Mouse (Mus musculus) midbrain, embryonic 11.5 days (tissue): ENCODE measurements around the gene Lrba. TPM values are rescaled to one million over a fixed set of nuclear protein-coding genes. Genes with fewer than 3 reads are reported as not detected.

ENCODE experiments used
- ATAC-seq: fragments of 200-750 bp; cut with Nextera tagmentation; 2 replicates; pipeline ENCODE4 v1.8.0; 2017; ENCODE audit warnings: moderate TSS enrichment, moderate library complexity; ENCODE audit not compliant: low FRiP score
- DNase-seq: peaks from one replicate; pipeline ENCODE4 v3.0.0; 2015; ENCODE audit warnings: low spot score; ENCODE audit errors: missing footprints
- H3K27ac ChIP-seq: fragments of 300-500 bp; sonication (generic); 2 replicates; pipeline ENCODE4 v1.5.1; 2014; ENCODE audit warnings: low read depth, low read length
- H3K27me3 ChIP-seq: fragments of 300-500 bp; sonication (generic); 2 replicates; pipeline ENCODE4 v1.6.1; 2014; ENCODE audit warnings: mild to moderate bottlenecking, low read length, moderate library complexity, mixed read lengths; ENCODE audit not compliant: control insufficient read depth, insufficient read depth
- H3K36me3 ChIP-seq: fragments of 300-500 bp; sonication (generic); 2 replicates; pipeline ENCODE4 v1.6.1; 2014; ENCODE audit warnings: mild to moderate bottlenecking, low read length, moderate library complexity, mixed read lengths; ENCODE audit not compliant: control insufficient read depth, insufficient read depth
- H3K4me1 ChIP-seq: fragments of 300-500 bp; sonication (generic); 2 replicates; pipeline ENCODE4 v1.6.1; 2014; ENCODE audit warnings: low read length; ENCODE audit not compliant: control insufficient read depth, insufficient read depth
- H3K4me2 ChIP-seq: fragments of 300-500 bp; sonication (generic); 2 replicates; pipeline ENCODE4 v1.6.1; 2014; ENCODE audit warnings: mild to moderate bottlenecking, moderate library complexity
- H3K4me3 ChIP-seq: fragments of 300-500 bp; sonication (generic); 2 replicates; pipeline ENCODE4 v1.5.1; 2014; ENCODE audit warnings: low read depth, low read length
- H3K9ac ChIP-seq: fragments of 300-500 bp; sonication (generic); 2 replicates; pipeline ENCODE4 v1.6.1; 2014; ENCODE audit warnings: low read length
- H3K9me3 ChIP-seq: fragments of 300-500 bp; sonication (generic); 2 replicates; pipeline ENCODE4 v1.6.1; 2016; ENCODE audit warnings: low read length; ENCODE audit not compliant: control insufficient read depth
- WGBS: fragments of 180-500 bp; shearing (Covaris S2); extraction: QIAGEN DNeasy Blood & Tissue Kit; methylation state at CpG from one replicate; pipeline ENCODE4 v1.1.7; 2014; 5-methylcytosine and 5-hydroxymethylcytosine counted together
- polyA plus RNA-seq: library from polyadenylated mRNA; unstranded; fragments of >200 nt; fragmentation: Nextera tagmentation; extraction: Ambion mirVana; gene quantifications from 2 replicates; pipeline ENCODE4 v1.2.1, GENCODE M21; 2014

Gene Lrba
- polyA plus RNA-seq, 1 experiment from 2014 or later, result 7.9 TPM

DNA sequence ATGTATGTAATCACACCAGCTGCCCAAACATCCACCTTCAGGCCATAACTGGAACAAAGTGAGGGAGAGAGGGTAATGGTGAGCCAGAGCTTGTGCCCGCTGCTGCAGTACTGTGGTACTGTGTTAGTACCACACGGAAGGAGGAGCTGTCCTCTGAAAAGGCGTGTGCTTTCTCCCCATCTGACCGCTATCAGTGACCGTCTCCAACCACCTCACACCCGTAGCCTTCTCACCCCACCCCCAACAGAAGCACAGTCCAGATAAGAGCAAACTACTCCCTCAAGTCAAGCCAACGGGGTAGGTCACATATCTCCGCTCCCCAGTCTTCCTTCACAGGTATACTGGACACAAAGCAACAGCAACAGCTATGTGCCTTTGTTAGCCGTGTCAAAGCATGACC, 574.6 kb downstream of the Lrba start:
- H3K9me3 ChIP-seq, result no peaks in the 10 kb centered on the region
- ATAC-seq (no peak), DNase-seq (no peak)
- WGBS, result 92% methylated on average over 9 of the region's 9 CpGs
- 0 out of 2 replicates have a peak, but pooled peaks cover 3% of the 10 kb centered on the region for H3K4me1 ChIP-seq
- H3K27ac ChIP-seq, result no peak overlapping the region
- H3K36me3 ChIP-seq, result peaks cover 4% of the 10 kb centered on the region; the same call in 1 of the 2 replicates
- H3K9ac ChIP-seq, result no peak overlapping the region
- no peak overlapping the region for H3K4me3 ChIP-seq
- no peak overlapping the region for H3K4me2 ChIP-seq
- H3K27me3 ChIP-seq, result no peaks in the 10 kb centered on the region

DNA sequence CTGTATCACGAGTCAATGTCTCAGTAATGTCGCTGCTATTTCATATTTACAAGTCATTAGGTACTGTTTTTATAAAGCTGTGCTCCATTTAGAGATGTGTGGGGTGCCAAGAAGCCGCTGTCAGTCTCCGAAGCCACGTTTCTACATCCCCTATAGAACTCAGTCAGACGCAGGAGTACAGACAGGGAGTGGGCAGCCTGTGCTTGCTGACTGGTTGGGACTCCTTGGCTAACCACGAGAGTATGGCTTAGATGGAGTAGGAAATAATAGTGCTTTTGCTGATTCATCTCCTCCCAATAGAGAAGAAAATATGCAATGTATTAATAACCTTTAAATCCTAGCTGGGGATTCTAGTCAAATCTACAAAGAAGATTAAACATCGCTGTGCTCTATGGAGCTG, 576.4 kb downstream of the Lrba start:
- Histone ChIP-seq H3K9ac (no peak overlapping the region), H3K4me2 (no peak overlapping the region), H3K9me3 (no peaks in the 10 kb centered on the region), H3K27ac (no peak overlapping the region), H3K4me3 (no peak overlapping the region), H3K27me3 (no peaks in the 10 kb centered on the region), H3K4me1 (0 out of 2 replicates have a peak, but pooled peaks cover 3% of the 10 kb centered on the region), H3K36me3 (peaks cover 4% of the 10 kb centered on the region; the same call in 1 of the 2 replicates)
- DNase-seq (no peak), ATAC-seq (no peak)
- 90% methylated on average over 8 of the region's 8 CpGs for WGBS

DNA sequence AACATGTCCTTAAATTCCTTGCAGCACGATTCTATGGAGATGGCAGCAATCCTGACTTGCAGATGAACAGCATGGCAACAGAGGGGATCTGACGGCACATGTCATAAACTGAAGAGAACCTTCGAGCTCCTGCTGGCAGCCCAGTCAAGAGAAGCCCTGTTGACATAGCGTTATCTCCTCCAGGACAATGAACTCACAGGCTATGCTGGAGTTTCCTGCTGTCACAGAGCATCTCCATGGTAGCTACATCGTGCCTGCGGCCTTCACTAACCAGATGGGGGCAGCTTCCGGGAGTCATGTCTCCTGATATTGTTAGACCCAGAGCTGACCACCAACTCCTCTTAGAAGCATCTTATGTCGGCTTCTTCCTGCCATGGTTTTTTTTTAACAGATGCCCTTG, 578.3 kb downstream of the Lrba start:
- 54% methylated on average over 8 of the region's 8 CpGs for WGBS
- DNase-seq, result no peak
- Histone ChIP-seq H3K4me1 (0 out of 2 replicates have a peak, but pooled peaks cover 3% of the 10 kb centered on the region), H3K9ac (no peak overlapping the region), H3K9me3 (no peaks in the 10 kb centered on the region), H3K36me3 (peaks cover 4% of the 10 kb centered on the region; the same call in 1 of the 2 replicates), H3K4me3 (no peak overlapping the region), H3K27me3 (no peaks in the 10 kb centered on the region), H3K27ac (no peak overlapping the region), H3K4me2 (no peak overlapping the region)
- ATAC-seq, result no peak

DNA sequence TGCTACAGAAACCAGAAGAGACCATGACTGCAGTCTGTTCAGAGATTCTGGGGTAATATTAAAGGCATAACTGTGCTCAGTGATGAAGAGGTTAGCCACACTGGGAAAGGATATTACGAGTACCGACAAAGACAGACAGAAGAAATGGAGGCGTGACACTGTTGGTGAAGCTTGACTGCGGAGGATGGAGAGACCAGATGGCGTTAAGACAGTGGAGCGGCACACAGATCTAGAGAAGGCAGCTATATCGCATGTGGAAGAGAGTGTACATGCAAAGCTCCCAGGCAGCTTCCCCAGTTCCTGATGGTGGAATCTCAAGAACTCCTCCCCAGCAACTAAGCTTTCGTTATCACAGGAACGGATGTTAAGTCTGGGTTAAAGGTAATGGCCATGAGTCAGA, 579.8 kb downstream of the Lrba start:
- H3K4me1 ChIP-seq, result 0 out of 2 replicates have a peak, but pooled peaks cover 3% of the 10 kb centered on the region
- no peak for DNase-seq
- no peak overlapping the region for H3K4me3 ChIP-seq
- H3K27me3 ChIP-seq, result no peaks in the 10 kb centered on the region
- 92% methylated on average over 9 of the region's 9 CpGs for WGBS
- H3K4me2 ChIP-seq, result no peak overlapping the region
- H3K27ac ChIP-seq, result no peak overlapping the region
- no peak overlapping the region for H3K9ac ChIP-seq
- no peak for ATAC-seq
- no peaks in the 10 kb centered on the region; the same call in 1 of the 2 replicates for H3K36me3 ChIP-seq
- no peaks in the 10 kb centered on the region for H3K9me3 ChIP-seq

DNA sequence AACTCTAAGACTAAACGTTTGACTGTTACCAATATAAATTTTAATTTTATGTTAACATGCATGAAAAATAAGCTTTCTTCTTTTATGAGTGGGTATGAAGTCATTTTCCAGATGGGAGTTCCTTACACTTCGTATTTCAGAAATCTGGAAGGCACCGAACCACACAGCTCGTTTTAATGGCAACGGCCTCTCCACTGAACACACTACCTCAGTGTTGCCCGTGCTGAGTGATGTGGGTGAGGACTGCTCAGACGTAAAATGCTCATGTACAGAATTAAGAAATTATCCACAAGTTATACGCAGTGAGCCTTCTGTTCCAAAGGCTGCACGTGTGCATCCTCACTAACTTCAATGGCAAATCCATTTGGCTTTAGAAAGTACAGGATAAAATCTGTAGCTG, 582.4 kb downstream of the Lrba start:
- no peak overlapping the region for H3K4me3 ChIP-seq
- no peak for DNase-seq
- H3K4me2 ChIP-seq, result no peak overlapping the region
- no peak for ATAC-seq
- no peak overlapping the region for H3K27ac ChIP-seq
- no peaks in the 10 kb centered on the region; the same call in 1 of the 2 replicates for H3K36me3 ChIP-seq
- H3K9me3 ChIP-seq, result no peaks in the 10 kb centered on the region
- H3K9ac ChIP-seq, result no peak overlapping the region
- 95% methylated on average over 9 of the region's 9 CpGs for WGBS
- 0 out of 2 replicates have a peak, but pooled peaks cover 3% of the 10 kb centered on the region for H3K4me1 ChIP-seq
- no peaks in the 10 kb centered on the region for H3K27me3 ChIP-seq

DNA sequence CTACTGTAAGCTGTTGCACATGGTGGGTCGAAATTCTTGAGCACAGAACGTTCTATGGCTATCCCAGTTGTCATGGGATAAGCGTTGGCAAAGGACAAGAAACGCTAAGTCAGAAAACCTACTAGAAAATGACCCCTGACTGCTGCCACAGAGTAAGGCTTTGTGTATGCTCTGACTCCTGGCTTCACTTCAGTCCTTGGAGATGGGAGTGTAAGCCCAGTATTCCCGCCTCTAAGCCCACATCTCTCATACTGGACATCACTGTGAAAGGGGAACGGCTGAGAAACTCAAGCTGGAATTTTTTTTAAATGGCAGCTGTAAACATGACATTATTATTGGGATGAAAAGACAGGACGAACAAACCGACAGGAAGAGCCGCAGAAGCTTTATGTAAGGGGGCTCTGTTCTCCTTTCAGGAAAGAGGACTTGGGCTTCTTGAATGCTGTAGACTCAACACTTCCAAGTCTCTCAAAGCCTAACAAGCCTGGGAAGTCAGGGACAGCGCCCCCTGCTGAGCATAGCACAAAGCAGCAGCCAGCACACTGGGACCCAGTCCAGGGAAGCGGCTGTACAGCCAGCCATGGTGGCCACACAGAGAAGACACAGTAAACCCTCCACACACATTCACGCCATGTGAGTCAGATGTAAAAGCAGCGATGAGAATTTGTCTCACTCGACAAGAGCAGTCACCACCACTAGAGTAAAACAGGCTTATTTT, 583.4 kb downstream of the Lrba start:
- ATAC-seq, result no peak
- Histone ChIP-seq H3K9ac (no peak overlapping the region), H3K4me3 (no peak overlapping the region), H3K9me3 (no peaks in the 10 kb centered on the region), H3K27ac (no peak overlapping the region), H3K27me3 (no peaks in the 10 kb centered on the region), H3K4me2 (no peak overlapping the region), H3K4me1 (0 out of 2 replicates have a peak, but pooled peaks cover 3% of the 10 kb centered on the region), H3K36me3 (no peaks in the 10 kb centered on the region; the same call in 1 of the 2 replicates)
- DNase-seq, result no peak
- 79% methylated on average over 14 of the region's 14 CpGs for WGBS

DNA sequence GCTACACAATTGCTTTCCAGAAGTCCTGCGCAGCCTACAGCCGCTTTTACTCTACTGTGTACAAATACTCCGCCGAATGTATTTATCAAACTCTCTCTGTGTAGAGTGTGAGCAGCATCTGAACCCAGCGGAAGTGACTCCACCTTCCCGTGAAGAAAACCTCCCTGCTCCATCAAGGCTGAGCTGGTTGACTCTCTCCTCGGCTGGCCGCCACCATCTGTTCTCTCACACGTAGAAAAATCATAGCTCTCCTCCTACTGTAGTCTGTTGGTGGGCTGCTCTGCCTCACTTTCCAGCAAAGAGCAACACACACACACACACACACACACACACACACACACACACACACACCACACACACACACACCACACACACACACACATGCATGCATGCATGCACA, 584.7 kb downstream of the Lrba start:
- H3K4me2 ChIP-seq, result no peak overlapping the region
- H3K9me3 ChIP-seq, result no peaks in the 10 kb centered on the region
- 87% methylated on average over 9 of the region's 9 CpGs for WGBS
- H3K27ac ChIP-seq, result no peak overlapping the region
- no peak for DNase-seq
- H3K4me3 ChIP-seq, result no peak overlapping the region
- no peak overlapping the region for H3K9ac ChIP-seq
- H3K36me3 ChIP-seq, result no peaks in the 10 kb centered on the region; the same call in 1 of the 2 replicates
- no peak for ATAC-seq
- H3K4me1 ChIP-seq, result no peaks in the 10 kb centered on the region
- H3K27me3 ChIP-seq, result no peaks in the 10 kb centered on the region

DNA sequence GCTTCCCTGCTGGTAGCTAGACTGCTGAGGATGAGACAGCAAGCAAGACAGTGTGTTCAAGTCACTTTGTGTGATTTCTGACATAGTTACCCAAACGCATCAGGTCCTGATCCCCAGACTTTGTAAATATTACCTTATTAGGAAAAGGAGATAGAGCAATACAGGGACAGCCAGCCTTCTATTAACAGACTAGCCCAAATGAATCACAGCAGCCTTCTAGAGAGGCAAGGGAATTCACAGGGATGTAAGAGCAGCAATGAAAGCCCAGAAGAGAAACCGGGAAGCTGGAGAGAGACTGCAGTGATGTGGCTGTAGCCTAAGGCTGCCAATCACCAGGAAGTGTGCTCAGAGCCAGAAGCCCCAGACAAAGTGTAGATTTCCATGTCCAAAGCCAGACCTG, 585.2 kb downstream of the Lrba start:
- Histone ChIP-seq H3K27me3 (no peaks in the 10 kb centered on the region), H3K36me3 (no peaks in the 10 kb centered on the region; the same call in 1 of the 2 replicates), H3K27ac (no peak overlapping the region; the same call in 1 of the 2 replicates), H3K9me3 (no peaks in the 10 kb centered on the region), H3K9ac (no peak overlapping the region), H3K4me1 (no peaks in the 10 kb centered on the region), H3K4me3 (no peak overlapping the region), H3K4me2 (no peak overlapping the region)
- DNase-seq (no peak), ATAC-seq (no peak)
- 80% methylated on average over 2 of the region's 2 CpGs for WGBS

DNA sequence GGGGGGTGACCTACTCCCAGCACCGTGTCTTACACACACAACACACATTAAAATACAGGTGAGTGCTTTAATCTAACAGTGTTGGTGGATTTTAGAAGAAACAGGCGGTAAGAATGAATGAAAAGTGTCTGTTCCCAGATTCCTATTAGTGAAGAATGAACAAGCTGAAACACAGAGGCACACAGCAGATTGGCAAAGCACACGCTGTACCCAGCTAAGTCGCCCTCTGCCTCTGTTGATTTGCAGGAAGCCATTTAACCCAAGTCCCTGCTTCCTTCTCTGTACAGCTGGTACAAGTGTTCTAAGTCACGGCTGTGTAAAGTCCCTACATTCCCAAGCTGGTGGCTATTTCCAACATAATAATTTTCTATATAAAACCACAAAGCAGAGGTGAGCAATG, 586.4 kb downstream of the Lrba start:
- H3K9me3 ChIP-seq, result no peaks in the 10 kb centered on the region
- H3K9ac ChIP-seq, result no peak overlapping the region
- ATAC-seq (no peak), DNase-seq (no peak)
- no peaks in the 10 kb centered on the region for H3K27me3 ChIP-seq
- H3K4me3 ChIP-seq, result no peak overlapping the region
- H3K4me1 ChIP-seq, result no peaks in the 10 kb centered on the region
- H3K27ac ChIP-seq, result no peak overlapping the region
- no peaks in the 10 kb centered on the region; the same call in 1 of the 2 replicates for H3K36me3 ChIP-seq
- H3K4me2 ChIP-seq, result no peak overlapping the region
- 88% methylated on average over 5 of the region's 5 CpGs for WGBS
